Mouse (Mus musculus) myocyte (in vitro differentiated cells): ENCODE measurements at regions not wholly inside any gene's neighbourhood (a gene's known extent, or its start where the extent isn't known, plus 50 kb on each side); places are given as distances from the start of the nearest gene placed in this dataset.

Source experiments
- H3K27me3 ChIP-seq: one replicate; pipeline ENCODE4 v1.6.1; 2011; ENCODE audit not compliant: control insufficient read depth, insufficient read depth, insufficient read length
- H3K36me3 ChIP-seq: one replicate; pipeline ENCODE4 v1.6.1; 2011; ENCODE audit not compliant: control insufficient read depth, insufficient read depth
- H3K4me2 ChIP-seq: one replicate; pipeline ENCODE4 v1.6.1; 2011; ENCODE audit warnings: low read depth, control low read depth
- H3K4me3 ChIP-seq: one replicate; pipeline ENCODE4 v1.5.1; 2011; ENCODE audit warnings: mild to moderate bottlenecking, control low read depth, moderate library complexity
- H3K79me2 ChIP-seq: one replicate; pipeline ENCODE4 v1.6.1; 2011; ENCODE audit not compliant: control insufficient read depth, insufficient read depth
- H3ac ChIP-seq: one replicate; pipeline ENCODE4 v1.6.1; 2011; ENCODE audit not compliant: control insufficient read depth, insufficient read length
- CEBPB ChIP-seq: IDR thresholded peaks from 2 replicates; pipeline ENCODE4 v1.6.1; 2011; ENCODE audit warnings: mild to moderate bottlenecking, moderate library complexity; ENCODE audit not compliant: poor library complexity, insufficient read depth, severe bottlenecking
- E2F4 ChIP-seq: IDR thresholded peaks from one replicate; pipeline ENCODE4 v1.6.1; 2011; ENCODE audit warnings: mild to moderate bottlenecking, control low read depth, moderate library complexity; ENCODE audit not compliant: insufficient read depth
- MAX ChIP-seq: IDR thresholded peaks from one replicate; pipeline ENCODE4 v1.6.1; 2011; ENCODE audit warnings: low read depth, mild to moderate bottlenecking, control low read depth
- MYOD1 ChIP-seq, 3 experiments: IDR thresholded peaks; one replicate each; pipeline ENCODE4 v1.6.1; 2011; ENCODE audit warnings: control low read depth in 2 of 3, low read depth in 2 of 3, mild to moderate bottlenecking in 2 of 3, moderate library complexity in 1 of 3; ENCODE audit not compliant: insufficient read length in 2 of 3, control insufficient read depth in 1 of 3
- MYOG ChIP-seq, 3 experiments: IDR thresholded peaks; one replicate each; pipeline ENCODE4 v1.6.1; 2011; ENCODE audit warnings: control low read depth in 2 of 3, low read depth in 2 of 3, mild to moderate bottlenecking in 2 of 3; ENCODE audit not compliant: insufficient read length in 2 of 3, control insufficient read depth in 1 of 3, insufficient read depth in 1 of 3
- POLR2A ChIP-seq: IDR thresholded peaks from one replicate; pipeline ENCODE4 v1.6.1; 2011; ENCODE audit warnings: low read depth, mild to moderate bottlenecking, control low read depth, moderate library complexity; ENCODE audit not compliant: insufficient read length
- POLR2AphosphoS2 ChIP-seq: IDR thresholded peaks from one replicate; pipeline ENCODE4 v1.6.1; 2011; ENCODE audit warnings: low read depth, control low read depth; ENCODE audit not compliant: insufficient read length
- REST ChIP-seq: IDR thresholded peaks from one replicate; pipeline ENCODE4 v1.6.1; 2011; ENCODE audit warnings: mild to moderate bottlenecking, control low read depth, moderate library complexity; ENCODE audit not compliant: insufficient read depth, insufficient read length
- SRF ChIP-seq: IDR thresholded peaks from one replicate; pipeline ENCODE4 v1.6.1; 2011; ENCODE audit warnings: low read depth; ENCODE audit not compliant: control insufficient read depth, insufficient read length
- TCF12 ChIP-seq: IDR thresholded peaks from one replicate; pipeline ENCODE4 v1.6.1; 2011; ENCODE audit warnings: mild to moderate bottlenecking, control low read depth; ENCODE audit not compliant: poor library complexity, insufficient read depth, severe bottlenecking
- TCF3 ChIP-seq: IDR thresholded peaks from one replicate; pipeline ENCODE4 v1.6.1; 2011; ENCODE audit warnings: low read depth, control low read depth; ENCODE audit not compliant: insufficient read length
- USF1 ChIP-seq: IDR thresholded peaks from one replicate; pipeline ENCODE4 v1.6.1; 2011; ENCODE audit warnings: low read depth, mild to moderate bottlenecking, control low read depth, moderate library complexity

DNA sequence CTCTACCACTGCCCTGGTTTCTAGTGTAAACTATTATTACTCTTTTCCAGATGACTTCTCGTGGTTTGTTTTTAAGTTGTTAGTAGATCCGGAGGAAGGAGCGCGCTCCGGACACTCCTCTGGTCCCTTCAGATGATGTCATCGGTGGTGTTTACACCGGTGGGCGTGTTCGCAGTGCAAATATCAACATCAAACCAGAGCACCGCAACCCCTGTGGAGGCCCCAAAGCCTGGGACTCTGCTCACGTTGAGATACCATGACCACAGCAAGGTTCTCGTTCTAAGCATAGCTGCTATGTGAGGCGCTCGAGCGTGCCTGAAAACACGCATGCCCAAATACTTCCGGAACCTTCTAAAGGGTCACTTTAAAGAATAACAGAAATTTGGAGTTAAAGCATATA lies 149.8 kb upstream of the Arid2 start:
- Histone ChIP-seq H3K36me3 (no peaks in the 10 kb centered on the region), H3K27me3 (peaks cover 3% of the 10 kb centered on the region), H3K4me3 (no peak overlapping the region), H3K79me2 (no peaks in the 10 kb centered on the region), H3K4me2 (no peak overlapping the region), H3ac (no peak overlapping the region)
- TF ChIP-seq USF1 = no peak
- no peak for TF ChIP-seq TCF3
- no peak for TF ChIP-seq CEBPB
- TF ChIP-seq POLR2AphosphoS2 = no peak
- no peak for TF ChIP-seq MYOG (IDR thresholded peaks at IDR 0.05; ENCODE audit: control insufficient read depth in 1 of 3, insufficient read depth in 1 of 3, insufficient read length in 2 of 3, low read depth in 2 of 3)
- no peak for TF ChIP-seq REST
- TF ChIP-seq POLR2A = no peak
- TF ChIP-seq E2F4 = no peak
- no peak for TF ChIP-seq SRF
- no peak for TF ChIP-seq TCF12
- no peak for TF ChIP-seq MAX

DNA sequence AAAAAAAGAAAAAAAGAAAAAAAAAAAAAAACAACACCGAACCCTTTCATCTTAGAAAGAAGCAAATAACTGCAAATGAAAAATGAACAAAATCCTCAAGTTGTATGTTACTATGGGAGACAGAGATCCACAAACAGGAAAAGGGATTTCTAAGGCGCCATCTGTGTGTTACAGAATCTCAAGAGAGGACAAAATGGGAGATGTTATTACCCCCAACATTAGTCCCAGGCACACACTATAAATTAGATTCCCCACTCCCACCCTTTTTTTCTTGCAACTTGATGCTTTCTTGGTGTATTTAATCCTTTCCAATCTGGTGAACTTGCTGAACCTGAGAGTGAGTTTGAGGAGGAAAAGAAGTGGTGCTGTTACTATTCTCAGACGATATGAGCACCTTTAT lies 149.4 kb upstream of the Arid2 start:
- H3K4me2 ChIP-seq = no peak overlapping the region
- no peak overlapping the region for H3ac ChIP-seq
- H3K79me2 ChIP-seq = no peaks in the 10 kb centered on the region
- H3K27me3 ChIP-seq = peaks cover 3% of the 10 kb centered on the region
- no peak overlapping the region for H3K4me3 ChIP-seq
- TF ChIP-seq MYOG (IDR thresholded peaks at IDR 0.05; ENCODE audit: control insufficient read depth in 1 of 3, insufficient read depth in 1 of 3, insufficient read length in 2 of 3, low read depth in 2 of 3) (no peak), E2F4 (no peak), MYOD1 (IDR thresholded peaks at IDR 0.05; ENCODE audit: control insufficient read depth in 1 of 3, insufficient read length in 2 of 3, low read depth in 2 of 3) (no peak), TCF3 (no peak), TCF12 (no peak), CEBPB (no peak), POLR2AphosphoS2 (no peak)
- H3K36me3 ChIP-seq = no peaks in the 10 kb centered on the region

DNA sequence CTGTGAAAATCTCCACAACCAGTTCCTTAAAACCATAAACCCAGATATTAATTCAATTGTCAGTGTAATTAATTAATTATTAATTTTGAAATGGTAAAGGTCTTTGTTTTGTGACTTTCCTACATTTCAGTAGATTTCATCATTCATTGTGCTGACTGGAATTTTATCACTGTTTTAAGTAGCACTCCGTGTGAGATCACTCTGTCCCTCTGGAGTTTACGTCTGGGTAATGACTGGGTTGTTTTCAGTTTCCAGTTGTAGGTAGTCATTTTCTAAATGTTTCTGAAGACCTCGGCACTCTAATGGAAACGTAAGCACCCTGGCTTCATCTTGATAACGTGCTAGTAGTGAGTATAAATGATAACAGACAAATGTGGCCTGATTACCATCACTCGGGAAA lies 133.8 kb upstream of the Arid2 start:
- no peaks in the 10 kb centered on the region for H3K79me2 ChIP-seq
- peak overlapping the region; percentile 47 for H3K4me2 ChIP-seq
- no peak overlapping the region for H3ac ChIP-seq
- no peaks in the 10 kb centered on the region for H3K36me3 ChIP-seq
- TF ChIP-seq REST (no peak), MYOD1 (IDR thresholded peaks at IDR 0.05; ENCODE audit: control insufficient read depth in 1 of 3, insufficient read length in 2 of 3, low read depth in 2 of 3) (no peak), CEBPB (peak; percentile 77), TCF3 (no peak)
- no peak overlapping the region for H3K4me3 ChIP-seq
- H3K27me3 ChIP-seq = no peaks in the 10 kb centered on the region

DNA sequence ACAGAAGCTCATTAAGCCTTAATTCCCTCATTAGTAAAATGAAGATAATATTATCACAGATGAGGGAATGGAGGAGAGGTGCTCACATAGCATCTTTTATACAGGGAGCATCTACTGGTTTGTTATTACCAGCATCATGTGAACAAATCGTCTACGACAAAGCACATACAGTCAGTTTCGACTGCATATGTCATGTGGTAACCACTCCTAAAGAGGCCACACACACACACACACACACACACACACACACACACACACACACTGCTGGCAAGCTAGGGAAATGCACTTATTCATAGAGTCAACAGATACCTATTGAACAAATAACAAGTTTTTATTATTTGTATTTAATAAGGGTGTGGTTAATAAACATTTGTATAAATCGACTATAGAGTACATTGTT lies 129.0 kb upstream of the Arid2 start:
- Histone ChIP-seq H3K4me2 (no peak overlapping the region), H3K36me3 (no peaks in the 10 kb centered on the region), H3K79me2 (no peaks in the 10 kb centered on the region), H3K4me3 (no peak overlapping the region), H3K27me3 (no peaks in the 10 kb centered on the region), H3ac (no peak overlapping the region)
- TF ChIP-seq TCF3 = no peak
- TF ChIP-seq USF1 = no peak
- TF ChIP-seq CEBPB = no peak
- TF ChIP-seq E2F4 = no peak
- TF ChIP-seq MYOD1 (IDR thresholded peaks at IDR 0.05; ENCODE audit: control insufficient read depth in 1 of 3, insufficient read length in 2 of 3, low read depth in 2 of 3) = no peak

DNA sequence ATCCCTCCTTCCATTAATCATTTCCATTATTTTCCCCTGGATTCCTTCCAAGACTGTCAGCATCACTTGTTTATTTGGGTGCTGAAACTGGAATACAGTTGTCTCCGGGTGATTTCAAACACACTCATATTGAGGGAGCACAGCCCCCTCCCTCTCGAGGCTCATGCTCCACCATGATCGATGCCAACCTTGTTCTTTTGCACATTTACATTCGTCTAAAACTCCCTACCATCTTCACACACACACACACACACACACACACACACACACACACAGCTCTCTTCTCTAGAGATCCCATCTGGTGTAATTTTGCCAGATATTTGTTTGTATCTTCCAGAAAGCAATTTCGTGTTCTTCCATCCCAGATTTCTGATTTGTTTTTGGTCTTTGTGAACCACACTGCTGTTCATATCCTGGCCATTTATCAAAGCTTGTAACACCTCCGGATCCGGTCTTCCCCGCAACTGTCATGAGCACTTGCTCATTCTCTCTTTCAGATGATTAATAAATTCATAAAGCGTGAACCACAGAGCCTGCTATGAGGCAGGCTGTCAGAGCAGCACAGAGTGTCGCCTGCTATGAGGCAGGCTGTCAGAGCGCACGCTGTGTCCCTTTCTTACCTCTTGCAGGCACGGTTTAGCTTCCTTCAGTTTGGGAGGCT lies 122.4 kb upstream of the Arid2 start:
- TF ChIP-seq REST (no peak), TCF3 (no peak), MYOD1 (IDR thresholded peaks at IDR 0.05; ENCODE audit: control insufficient read depth in 1 of 3, insufficient read length in 2 of 3, low read depth in 2 of 3) (no peak), POLR2A (no peak), TCF12 (no peak), MAX (no peak), MYOG (IDR thresholded peaks at IDR 0.05; ENCODE audit: control insufficient read depth in 1 of 3, insufficient read depth in 1 of 3, insufficient read length in 2 of 3, low read depth in 2 of 3) (no peak), SRF (no peak), E2F4 (no peak), POLR2AphosphoS2 (no peak), USF1 (no peak), CEBPB (no peak)
- Histone ChIP-seq H3K4me3 (no peak overlapping the region), H3ac (no peak overlapping the region), H3K79me2 (no peaks in the 10 kb centered on the region), H3K36me3 (no peaks in the 10 kb centered on the region), H3K4me2 (no peak overlapping the region), H3K27me3 (peaks cover 9% of the 10 kb centered on the region)
